In the genomic region with DNA sequence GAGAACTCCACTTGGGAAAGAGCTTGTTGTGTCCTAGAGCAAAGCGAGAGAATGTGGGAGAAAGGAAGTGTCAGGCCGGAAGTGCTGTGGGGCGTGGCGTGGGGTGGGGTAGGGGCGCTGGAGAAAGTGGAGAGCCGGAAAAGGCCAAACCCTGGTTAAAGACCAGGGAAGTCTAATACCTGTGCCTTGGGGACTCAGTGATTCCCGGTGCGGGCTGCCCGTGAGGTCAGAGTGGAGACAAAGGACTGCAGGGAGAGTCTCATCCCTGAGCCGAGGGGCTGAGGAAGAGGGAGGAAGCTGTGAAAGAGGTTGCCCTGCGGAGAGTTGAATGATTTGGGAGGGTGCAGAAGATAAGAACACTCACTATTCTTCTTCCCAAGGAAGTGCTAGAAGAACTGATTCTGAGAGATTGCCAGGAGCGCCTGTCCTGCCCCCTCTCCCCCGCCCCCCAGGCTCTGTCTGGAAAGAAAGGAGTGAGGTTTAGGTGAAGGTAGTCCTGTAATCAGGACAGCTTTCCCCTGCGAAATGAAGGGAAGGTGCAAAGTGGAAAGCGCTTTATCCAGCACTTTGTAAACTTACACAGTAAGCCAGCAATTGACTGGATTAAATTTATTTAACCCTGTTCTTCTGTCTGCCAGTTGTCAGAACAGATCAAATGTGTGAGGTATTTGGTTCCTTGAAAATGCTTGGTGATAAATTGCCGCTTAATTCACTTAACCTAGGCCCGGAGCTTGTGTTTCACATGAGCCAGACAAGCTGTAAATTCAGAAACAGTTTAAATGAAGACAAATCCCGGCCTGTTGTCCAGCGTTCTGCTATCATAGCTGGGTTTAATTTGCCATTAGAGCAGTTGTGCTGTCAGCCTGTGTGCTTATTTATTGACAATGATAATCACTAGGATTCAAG, we compare ENCODE assay signal across 8 mouse cellular contexts. TPM values are rescaled to one million over a fixed set of nuclear protein-coding genes. Genes with fewer than 3 reads are reported as not detected.
DNase-seq lines count a peak whose midpoint lies in the region; ATAC-seq and TF ChIP-seq lines count a peak whose summit lies in the region.

No protein-coding gene starts in this region.

- no peaks in the 10 kb centered on the region for H3K4me1 ChIP-seq in heart, adult 2 months (ENCODE audit: control insufficient read depth, insufficient read depth, low read length)
- H3K4me1 ChIP-seq in kidney, embryonic 16.5 days (ENCODE audit: insufficient read depth, low read length): peaks cover 19% of the 10 kb centered on the region

- TF ChIP-seq EP300 in heart, adult 2 months (IDR thresholded peaks at IDR 0.05; ENCODE audit: insufficient read depth, low read depth, low read length): no peak

- H3K27ac ChIP-seq in heart, adult 2 months: peak overlapping the region; percentile 40
- peak overlapping the region; percentile 79 for H3K27ac ChIP-seq in kidney, embryonic 16.5 days (ENCODE audit: low read length)

- no peak for TF ChIP-seq POLR2A in heart, adult 2 months (IDR thresholded peaks at IDR 0.05; ENCODE audit: insufficient read depth, low read depth, low read length)

- peak; percentile 13 for DNase-seq in ovary, postnatal 10 days (ENCODE audit: low spot score)
- DNase-seq in ovary, adult 18-20 months (ENCODE audit: low spot score): no peak
- DNase-seq in heart, adult 2 months: peak; percentile 46 to 61
- peak; percentile 83 for DNase-seq in lung, postnatal 10 days
- peak; percentile 22 for DNase-seq in testis, postnatal 14 days (ENCODE audit: low spot score)
- no peak for DNase-seq in natural killer cell, adult 2 months (ENCODE audit: low spot score in 2 of 2)
- no peak for DNase-seq in cerebellum, adult 11 months

- H3K4me3 ChIP-seq in heart, adult 2 months: peak overlapping the region; percentile 30
- H3K4me3 ChIP-seq in kidney, embryonic 16.5 days (ENCODE audit: low read length): peak overlapping the region; percentile 28

- WGBS in heart, adult 2 months: 28% methylated on average over 19 of the region's 19 CpGs
- WGBS in kidney, embryonic 16.5 days: 7% methylated on average over 19 of the region's 19 CpGs

- no peak for TF ChIP-seq CTCF in heart, adult 2 months (IDR thresholded peaks at IDR 0.05)

- no peaks in the 10 kb centered on the region for H3K36me3 ChIP-seq in heart, adult 2 months (ENCODE audit: control insufficient read depth, insufficient read depth, low read length)
- H3K36me3 ChIP-seq in kidney, embryonic 16.5 days (ENCODE audit: insufficient read depth, low read length): no peaks in the 10 kb centered on the region

- H3K79me2 ChIP-seq in heart, adult 2 months (replicated peaks; ENCODE audit: control insufficient read depth, insufficient read depth, low read length): no peaks in the 10 kb centered on the region

- 0 out of 2 replicates have a peak overlapping the region, but pooled peaks have one; percentile 28 for H3K9ac ChIP-seq in heart, adult 2 months (ENCODE audit: low read depth, low read length)
- peak overlapping the region; percentile 42 for H3K9ac ChIP-seq in kidney, embryonic 16.5 days (replicated peaks; ENCODE audit: low read length)

- no peaks in the 10 kb centered on the region for H3K9me3 ChIP-seq in kidney, embryonic 16.5 days (ENCODE audit: low read length)

- no peaks in the 10 kb centered on the region for H3K27me3 ChIP-seq in heart, adult 2 months (ENCODE audit: control insufficient read depth, insufficient read depth, low read length)
- H3K27me3 ChIP-seq in kidney, embryonic 16.5 days (ENCODE audit: insufficient read depth, low read length): no peaks in the 10 kb centered on the region

- ATAC-seq in kidney, embryonic 16.5 days (ENCODE audit: low FRiP score, low TSS enrichment): peak; percentile 69

- H3K4me2 ChIP-seq in kidney, embryonic 16.5 days (replicated peaks; ENCODE audit: low read depth, low read length): peak overlapping the region; percentile 56

- intact Hi-C loops in heart, adult 2 months (cut with DNase I): no loop called here

RNA-seq across cellular contexts. Expression of a gene that starts 11.3 kb away (rescaled TPM):
- 1 to 10 TPM; 5.3 to 5.8 TPM for total RNA-seq in heart, adult 2 months (2021)
- polyA plus RNA-seq in heart, adult 2 months (2012; rRNA removed): 2.1 and 3.6 TPM in 2 replicates
- 31.1 and 32.8 TPM in 2 replicates for polyA plus RNA-seq in kidney, embryonic 16.5 days (2015; fragmentation: Nextera tagmentation; extraction: Ambion mirVana)

Comparison
In these comparisons a context has a peak if more than half of its experiments do, and no peak if none do; other contexts are left out.
1. DNase-seq: peak in ovary, postnatal 10 days (single experiment), heart, adult 2 months (2 of 2), lung, postnatal 10 days (single experiment) and testis, postnatal 14 days (single experiment); none in ovary, adult 18-20 months (single experiment), natural killer cell, adult 2 months (0 of 2) and cerebellum, adult 11 months (single experiment).